Mouse (Mus musculus): ENCODE data around the gene 2610001J05Rik.

Gene 2610001J05Rik

DNA sequence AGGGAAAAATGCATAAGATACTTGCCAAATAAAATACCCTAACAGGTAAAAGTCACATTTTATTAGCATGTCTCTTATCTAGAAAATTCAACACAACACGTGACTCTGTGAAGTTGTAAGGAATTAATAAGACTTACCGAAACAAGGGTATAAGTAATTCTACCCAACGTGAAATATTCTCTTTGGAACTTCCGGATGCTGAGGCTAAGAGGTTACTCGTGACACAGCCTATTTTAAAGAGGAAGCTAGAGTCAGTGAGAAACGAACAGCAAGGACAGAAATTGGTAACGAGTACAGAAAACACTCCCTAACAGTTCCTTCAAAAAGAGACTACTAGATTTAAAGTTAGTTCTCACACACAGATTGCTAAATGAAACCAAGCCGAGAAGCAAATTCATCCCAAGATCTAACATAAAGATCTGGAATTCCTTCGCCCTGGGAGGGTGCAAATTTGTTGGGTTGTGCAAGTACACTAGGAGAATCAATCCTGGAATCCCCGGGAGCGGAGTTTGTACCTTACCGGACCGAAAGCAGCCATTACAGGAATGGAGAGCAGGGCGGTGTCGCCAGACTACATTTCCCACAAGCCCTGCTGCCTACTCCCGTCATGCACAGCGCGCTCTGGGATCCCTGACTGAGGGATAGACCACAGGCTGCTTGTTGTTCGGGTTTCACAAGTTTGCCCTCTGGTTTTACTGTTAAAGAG lies at the start of gene 2610001J05Rik:
Gene 2610001J05Rik, minus strand, starts transcription at position 600 of the 706 bp plus-strand sequence.
- DNase-seq (ENCODE audit: low read depth, low spot score) = peak; percentile 95

DNA sequence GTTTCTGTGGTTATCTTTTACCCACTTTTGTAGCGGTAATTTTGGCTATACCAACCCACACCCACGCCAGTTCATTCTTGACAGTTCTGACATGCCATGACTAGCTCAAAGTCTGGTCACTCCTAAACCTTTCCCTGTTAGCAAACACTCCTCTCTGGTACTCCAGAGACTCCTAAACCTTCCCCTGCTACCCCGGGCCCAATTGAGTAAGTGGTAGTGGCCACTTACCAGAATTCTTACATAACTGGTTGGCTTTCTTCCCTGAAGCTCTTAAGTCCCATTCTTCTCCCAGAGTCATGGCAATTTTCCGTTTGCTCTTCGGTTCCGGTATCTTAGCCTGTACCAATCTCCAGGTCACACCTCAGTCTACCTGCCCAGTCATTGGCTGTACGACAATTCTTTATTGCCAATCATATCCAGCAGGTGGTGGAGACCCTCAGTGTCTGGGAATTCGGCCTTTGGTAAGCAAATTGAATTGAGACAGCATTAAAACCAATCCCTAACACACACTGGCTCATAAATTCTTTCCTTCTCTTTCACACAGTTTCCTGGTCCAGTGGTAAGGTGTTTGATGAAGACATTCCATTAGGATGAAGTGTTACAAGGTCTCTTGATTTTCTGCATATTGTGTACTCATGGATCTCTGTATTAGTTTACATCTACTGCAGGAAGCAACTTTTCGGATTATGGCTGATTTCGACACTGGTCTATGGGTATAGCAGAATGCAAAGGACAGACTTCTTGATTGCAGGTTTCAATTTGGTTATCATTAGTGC lies 38.6 kb upstream of the 2610001J05Rik start:
- DNase-seq (ENCODE audit: low read depth, low spot score) = no peak

DNA sequence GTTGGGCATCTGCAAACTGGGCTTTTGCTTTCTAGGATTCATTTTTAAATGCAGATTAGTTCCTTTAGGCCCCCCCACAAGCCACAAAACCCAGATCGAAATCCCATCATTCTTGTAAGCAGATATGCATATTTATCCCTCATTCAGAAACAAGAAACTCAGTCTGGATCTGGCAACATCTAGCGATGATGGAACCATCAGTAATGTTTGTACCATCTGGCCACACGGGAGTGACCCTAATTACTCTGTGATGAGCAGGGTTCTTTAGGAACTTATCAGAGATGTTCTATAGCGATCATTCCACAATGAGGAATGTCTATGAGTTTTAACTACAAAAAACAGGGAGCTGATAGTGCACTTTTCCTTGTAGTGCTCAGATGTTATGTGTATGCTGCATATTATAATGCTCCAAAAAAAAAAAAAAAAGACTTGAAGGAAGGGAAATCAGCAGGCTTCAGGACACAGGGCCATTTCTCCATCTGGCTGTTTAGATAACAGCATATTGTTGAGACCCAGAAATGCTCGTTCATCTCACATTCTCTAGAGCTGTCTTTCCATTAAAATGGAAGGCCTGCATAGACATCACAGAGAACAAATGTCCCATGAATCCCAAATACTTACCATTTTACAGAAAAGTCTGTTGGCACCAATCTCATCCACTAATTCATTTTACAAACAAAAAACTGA lies 31.8 kb upstream of the 2610001J05Rik start:
- DNase-seq (ENCODE audit: low read depth, low spot score) = no peak

DNA sequence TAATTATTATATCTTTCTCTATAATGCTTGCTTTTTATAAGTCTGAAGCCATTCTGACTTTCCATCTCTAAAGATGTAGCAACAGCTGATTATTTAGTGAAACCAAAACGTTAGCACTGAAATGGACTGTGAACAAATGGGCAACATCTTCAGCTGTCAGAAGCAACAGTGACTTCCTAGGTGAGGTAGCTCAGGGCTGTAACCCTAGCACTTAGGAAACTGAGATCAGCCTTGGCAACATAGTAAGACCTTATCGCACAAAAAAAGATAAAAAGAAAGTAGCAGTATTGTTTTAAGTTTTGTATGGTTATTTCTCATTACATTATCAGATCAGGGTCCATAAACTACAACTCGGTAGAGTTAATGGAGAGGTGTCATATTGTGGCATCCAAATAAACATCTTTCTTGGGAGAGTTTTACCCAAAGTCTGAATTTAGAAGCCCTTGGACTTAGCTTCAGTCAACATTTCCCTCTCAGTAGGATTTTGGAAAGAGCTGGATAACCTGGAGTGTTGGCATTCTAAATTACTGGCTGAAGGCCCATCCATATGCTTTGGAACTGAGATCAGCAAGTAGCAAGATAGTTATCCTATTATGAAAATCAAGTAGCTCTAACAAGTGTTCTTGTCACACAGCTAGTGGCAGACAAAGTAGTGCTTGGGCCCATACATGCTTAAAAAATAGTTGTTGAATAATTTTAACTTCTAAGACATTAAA lies 13.7 kb upstream of the 2610001J05Rik start:
- no peak for DNase-seq (ENCODE audit: low read depth, low spot score)

DNA sequence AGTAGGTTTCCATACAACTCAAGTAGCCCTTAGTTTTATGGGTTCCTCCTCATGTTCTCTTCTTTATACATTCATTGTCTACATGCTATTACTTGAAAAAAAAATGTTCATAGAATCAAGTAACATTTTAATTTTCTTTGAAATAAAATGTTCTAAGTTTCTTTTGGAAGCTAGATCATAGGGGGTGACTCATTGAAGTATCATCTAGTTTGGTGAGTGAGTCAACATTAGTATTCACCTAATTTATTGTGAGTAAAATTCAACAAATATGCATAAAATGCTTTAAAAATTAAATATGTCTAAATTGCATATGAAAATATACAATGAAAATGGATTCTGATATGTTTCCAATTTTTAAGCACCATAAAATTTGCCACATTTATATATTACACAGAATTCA lies 11.6 kb upstream of the 2610001J05Rik start:
- DNase-seq (ENCODE audit: low read depth, low spot score) = no peak

DNA sequence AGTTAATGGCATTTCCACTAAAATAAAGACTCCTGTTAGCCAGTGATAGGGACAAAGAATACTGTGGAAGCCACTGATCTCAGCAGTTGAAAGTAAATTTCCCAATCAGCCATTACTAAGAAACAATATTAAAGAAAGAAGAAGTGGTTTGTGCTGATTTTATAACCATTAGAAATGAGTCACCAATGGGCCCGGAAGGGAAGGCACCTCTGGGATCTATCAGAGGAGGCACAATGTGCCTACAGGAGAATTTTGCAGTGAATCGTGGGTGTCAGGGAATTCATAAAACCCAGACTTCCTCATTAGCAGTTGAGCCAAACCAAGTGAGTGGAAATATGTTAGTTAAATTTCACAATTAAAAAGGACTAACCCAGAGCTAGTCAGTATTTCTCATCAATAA lies 2.6 kb upstream of the 2610001J05Rik start:
- DNase-seq (ENCODE audit: low read depth, low spot score) = no peak

DNA sequence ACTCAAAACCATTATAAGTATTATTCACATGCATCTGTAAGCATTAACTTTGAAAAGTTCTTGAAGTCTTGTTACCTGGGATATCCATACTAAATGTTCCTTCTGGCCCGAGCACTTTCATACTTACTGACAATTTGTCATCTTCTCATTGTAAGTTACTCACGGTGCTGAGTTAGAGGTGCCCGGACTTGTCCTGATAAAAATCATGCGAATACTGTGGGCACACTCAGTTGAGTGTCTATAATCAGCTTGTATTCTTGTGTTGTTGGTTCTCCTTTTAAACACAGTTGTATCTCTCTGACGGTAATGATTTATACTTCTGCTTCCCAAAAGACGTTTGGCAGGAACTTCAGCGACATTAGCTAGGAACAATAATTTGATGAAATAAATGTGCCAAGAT lies 758 bp upstream of the 2610001J05Rik start:
- no peak for DNase-seq (ENCODE audit: low read depth, low spot score)

DNA sequence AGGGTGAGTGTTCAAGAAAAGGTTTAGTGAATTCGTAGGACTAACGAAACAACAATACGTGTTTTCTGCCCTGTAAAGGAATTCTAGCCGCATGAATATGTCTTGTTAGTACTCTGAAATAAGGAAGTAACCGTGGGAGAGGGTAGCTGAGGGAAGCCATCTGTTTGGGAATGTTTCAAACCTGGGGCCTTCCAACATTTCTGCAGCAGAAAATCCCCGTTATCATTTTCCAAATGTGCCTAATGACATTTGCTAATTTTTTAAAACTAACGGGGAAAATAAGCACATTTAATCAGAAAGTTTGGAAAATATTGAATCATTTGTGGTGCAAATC lies 274 bp upstream of the 2610001J05Rik start:
- no peak for DNase-seq (ENCODE audit: low read depth, low spot score)

DNA sequence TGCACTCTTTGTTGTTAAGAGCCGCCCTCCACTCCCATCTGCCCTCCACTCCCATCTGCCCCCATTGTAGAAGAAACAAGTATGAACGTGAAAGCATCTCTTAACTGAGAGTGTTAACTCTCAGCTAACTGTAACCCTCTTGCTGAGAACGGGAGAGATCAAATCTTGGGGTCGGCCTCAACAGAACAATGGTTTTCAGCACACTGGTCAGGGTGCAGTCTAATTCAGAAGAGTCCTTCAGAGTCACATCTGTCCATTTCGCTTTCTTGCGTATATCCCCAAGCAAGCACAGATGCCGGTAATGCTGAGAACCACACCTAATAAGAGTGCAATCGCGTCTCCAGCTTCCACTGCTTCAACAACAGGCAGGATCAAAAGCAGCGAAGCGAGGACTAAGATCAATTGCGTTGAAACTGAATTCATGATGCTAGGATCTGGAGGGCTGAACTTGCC lies 1.0 kb downstream of the 2610001J05Rik start:
- DNase-seq (ENCODE audit: low read depth, low spot score) = peak; percentile 34

DNA sequence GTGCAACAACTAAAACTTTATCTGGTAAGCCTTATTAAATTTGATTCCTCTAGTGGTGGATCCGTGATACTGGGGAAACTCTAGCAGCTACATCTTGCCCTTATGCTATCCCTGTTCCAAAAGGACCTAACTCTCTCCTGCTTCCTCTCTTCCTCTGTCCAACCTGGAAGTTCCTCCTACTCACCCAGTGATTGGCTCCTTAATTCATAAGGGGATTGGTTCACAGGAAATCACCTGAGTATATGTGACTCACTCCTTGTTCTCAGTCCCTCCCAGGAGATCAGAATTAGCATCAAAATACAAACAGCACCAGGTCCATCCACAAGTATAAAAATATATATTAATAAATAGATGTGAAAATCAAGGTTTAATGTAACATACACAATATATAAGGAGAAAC lies 10.7 kb downstream of the 2610001J05Rik start:
- no peak for DNase-seq (ENCODE audit: low read depth, low spot score)

DNA sequence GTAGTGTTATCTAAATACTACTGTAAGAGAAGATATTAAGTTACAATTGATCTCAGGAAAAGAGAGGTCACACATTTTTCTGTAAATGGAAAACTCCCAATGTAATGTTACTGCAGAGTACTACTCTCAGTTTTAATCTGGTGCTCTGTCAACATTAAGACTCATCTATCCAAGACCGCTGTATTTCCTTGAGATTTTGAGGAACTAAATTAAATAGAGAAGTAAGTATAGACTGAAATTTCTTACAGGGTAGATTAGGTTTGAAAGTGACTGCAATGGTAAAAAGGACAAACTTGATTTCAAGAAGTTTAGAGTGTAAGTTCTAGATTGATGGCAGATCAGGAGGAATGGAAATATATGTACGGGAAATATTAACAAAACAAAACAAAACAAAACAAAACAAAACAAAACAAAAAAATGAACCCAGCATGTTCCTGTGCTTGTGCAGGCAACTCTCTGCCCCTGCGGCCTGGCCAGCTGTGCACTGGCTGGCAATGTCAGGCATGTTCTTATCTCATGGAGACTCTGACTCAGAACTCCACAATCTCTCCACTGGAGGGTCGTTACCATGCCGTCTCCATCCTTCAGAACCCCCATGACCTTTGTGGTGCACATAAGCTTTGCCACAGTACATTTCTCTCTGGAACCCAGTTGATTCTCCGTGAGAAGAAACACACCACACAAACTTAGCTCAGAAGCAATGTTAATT lies 11.3 kb downstream of the 2610001J05Rik start:
- DNase-seq (ENCODE audit: low read depth, low spot score) = no peak

DNA sequence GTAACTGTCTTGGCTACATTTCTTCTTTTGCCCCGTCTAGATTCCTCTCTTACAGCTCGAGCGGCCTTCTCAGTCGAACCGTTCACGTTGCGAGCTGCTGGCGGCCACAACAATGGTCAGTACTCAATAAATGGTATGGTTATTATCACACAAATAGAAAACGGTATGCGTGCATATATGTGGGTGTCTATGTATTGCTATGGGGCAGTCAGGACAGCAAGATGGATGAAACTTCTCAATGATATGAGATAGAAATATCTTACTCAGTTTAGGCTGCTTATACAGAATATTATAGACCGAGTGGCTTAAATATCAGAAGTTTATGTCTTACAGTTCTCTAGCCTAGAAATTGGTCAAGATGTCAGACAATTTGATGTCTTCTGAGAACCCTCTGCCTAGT lies 17.1 kb downstream of the 2610001J05Rik start:
- DNase-seq (ENCODE audit: low read depth, low spot score) = no peak

DNA sequence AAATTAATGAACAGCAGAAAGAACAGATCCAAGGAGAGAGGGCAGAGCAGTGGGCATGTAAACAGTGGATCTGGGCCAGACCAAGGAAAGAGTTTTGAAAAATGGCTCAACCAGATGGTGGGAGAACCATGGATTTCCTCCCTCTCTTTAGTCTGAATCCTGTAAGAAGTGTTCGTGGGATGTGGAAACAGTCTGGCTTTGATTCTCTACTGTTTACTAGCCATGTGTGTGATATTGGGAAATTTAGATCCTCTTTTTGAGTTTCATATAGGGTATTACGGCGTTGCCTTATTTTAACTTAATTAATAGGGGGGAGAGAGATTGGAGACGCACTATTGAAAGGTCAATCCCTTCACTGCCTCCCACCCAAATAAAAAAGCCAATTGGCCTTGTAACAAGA lies 18.1 kb downstream of the 2610001J05Rik start:
- DNase-seq (ENCODE audit: low read depth, low spot score) = no peak

DNA sequence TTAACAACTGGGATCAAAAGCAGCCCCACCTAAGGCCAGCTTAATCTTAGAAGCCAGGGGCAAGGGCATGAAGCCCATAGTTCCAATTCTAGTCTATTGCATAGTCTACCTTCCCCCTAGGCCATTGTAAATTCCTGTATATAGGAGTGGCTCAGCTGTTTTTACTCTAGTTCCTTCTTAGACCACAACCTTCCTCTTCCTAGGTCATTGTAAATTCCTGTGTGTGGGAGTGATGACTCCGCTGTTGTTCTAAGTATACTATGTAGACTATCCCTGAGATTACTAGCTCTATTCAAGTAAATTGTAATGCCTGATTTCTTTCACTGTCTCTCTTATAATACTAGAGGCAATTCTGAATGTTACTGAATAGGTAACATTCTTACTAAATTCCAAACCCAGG lies 25.3 kb downstream of the 2610001J05Rik start:
- peak; percentile 66 for DNase-seq (ENCODE audit: low read depth, low spot score)

DNA sequence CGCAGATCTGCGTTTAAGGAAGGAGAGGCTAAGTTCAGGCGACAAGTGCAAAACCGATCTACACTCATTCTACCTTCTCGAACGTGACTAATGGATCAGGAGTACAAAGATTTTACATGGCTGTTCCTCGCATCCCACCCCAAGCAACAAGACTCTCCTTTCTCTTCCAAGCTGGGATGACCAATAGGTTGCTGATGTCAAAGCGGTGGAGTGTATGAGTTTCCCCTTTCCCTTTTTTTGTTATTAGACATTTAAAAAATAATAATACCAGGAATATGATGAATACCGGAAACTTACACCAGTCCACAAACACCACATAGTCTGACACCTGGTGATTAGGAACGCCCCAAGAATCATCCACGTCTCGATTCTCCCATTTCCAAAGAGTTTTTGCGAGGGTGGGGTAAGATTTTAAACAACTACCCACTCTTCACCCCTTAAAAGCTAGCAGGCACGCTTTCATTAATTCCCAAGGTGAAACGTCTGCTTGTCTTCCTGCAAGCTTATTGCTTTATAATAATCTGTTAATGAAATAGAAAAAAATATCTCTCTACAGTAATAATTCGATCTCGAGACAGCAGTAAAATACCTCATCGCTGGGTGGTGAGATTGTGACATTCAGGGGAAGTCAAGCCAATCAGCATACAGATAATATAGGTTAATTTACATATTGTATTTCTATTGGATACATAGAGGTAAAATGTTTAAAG lies 31.8 kb downstream of the 2610001J05Rik start, which contains the start of gene Gpr85:
Gene Gpr85, minus strand, starts transcription at position 598 of the 710 bp plus-strand sequence.
- DNase-seq (ENCODE audit: low read depth, low spot score) = no peak

DNA sequence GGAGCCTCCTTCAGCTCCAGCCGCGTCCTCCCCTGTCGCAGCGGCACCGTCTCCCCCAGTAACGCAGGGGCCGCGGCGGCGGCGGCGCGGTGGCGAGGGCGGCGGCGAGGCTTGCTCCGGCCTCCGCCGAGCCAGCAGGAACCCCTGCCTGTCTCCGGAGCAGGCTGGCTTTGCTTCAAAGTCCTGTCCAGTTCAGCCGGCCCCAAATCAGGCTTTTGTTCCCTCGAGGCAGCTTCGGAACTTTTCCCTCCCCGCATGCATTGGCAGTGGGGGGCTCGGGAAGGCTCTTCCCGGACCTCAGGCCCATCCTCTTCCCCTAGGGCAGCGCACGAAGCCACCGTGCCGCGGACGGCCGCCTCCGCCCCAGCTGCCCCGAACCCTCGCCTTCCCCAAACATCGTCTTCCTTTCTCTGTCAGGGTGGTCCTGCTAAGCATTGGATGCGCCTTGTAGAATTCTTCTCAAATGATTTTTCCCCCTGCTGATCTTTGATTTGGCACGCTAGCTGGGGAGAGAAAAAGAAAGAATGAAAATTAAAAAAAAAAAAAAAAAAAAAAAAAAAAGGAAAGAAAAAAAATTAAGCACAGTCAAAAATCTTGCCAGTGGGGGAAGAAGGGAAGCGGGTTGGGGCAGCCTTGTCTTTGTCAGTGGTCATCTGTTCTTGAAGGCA lies 32.5 kb downstream of the 2610001J05Rik start:
- DNase-seq (ENCODE audit: low read depth, low spot score) = peak; percentile 81

DNA sequence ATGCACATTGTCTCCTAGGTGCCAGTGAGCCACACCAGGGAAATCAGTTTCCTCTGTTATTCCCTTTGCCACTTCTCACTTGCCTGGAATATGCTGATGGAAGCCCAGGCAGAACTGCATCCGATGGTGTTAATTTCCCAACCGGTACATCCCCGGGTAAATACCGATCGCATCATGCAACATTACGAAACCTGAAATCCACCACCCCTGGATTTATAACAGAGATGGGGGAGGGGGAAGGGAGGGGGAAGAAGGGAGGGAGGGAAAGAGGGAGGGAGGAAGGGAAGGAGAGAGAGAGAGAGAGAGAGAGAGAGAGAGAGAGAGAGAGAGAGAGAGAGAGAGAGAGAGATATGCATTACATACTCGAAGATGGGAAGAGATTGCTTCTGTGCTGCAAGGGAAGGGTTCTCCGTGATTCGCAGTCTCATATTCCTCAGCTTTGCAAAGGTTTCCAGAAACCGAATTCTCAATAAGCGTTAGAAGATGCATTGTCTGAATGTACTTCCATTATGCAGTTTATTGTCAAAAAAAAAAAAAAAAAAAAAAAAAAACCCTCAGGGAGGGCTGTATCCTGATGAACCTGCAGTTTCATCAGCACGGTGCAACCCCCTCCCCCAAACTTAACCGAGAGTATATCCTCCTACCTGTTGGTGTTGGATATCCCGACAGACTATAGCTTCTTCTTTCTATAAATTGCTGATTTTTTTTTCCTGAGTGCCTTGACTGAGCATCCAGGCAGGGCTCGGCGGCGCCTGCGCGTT lies 33.2 kb downstream of the 2610001J05Rik start:
- DNase-seq (ENCODE audit: low read depth, low spot score) = no peak

DNA sequence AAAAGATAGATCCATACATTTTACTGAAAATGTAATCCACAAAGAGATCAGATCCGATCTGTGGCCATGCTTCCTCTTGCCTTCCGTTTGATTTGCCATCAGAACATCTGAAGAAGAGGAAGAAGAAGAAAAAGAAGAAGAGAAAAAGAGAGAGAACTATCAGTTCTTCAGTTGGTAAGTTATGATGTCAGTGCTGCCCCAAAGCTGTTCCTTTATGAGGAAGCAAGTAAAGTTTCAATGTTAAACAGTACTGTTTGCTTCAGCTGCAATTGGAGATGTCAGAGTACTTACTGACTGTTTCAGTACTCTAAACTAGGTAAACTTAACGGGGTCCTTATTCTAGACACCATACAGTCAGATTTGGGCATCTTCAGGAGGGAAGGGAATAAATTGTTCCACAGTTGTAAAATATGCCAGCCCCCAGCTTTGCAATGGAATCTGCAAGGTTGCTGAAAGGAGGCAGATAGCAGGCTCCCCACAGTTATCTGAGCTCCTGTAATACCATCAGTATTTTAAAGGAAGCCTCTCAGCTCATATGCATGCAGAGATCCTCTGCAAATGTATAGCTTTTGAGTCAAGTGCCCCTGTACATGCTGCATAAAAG lies 34.2 kb downstream of the 2610001J05Rik start:
- DNase-seq (ENCODE audit: low read depth, low spot score) = no peak

Measured in ZHBTc4 (cell line).